Mouse (Mus musculus): ENCODE results near the gene Hspa4.
A peak's percentile ranks its signal among the peaks of the same experiment; 100 is the strongest.
"Not testable (repeated sequence)": the region's sequence is repeated elsewhere in the genome, so short reads cannot be mapped to it uniquely, and the experiment has no call there.

The Hspa4 gene

DNA sequence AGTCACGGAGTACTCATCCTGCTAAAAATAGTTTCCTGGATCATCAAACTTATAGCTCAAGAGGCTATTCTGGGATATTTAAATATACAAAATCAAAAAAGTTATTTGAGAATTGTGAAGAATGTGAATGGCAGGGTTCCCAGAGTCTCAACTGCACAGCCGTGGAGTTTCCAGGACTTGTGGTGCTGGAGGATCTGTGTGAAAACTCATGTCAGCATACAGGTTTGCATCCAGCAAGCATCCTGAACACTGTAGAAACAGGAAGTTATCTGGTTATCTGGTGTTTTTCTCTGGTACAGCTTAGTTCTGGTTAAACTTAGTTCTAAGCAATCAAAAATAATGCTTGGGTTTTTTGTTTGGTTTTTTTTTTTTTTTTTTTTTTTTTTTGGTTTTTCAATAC is 6.7 kb upstream of the Hspa4 start:
- DNase-seq: peak; percentile 33

DNA sequence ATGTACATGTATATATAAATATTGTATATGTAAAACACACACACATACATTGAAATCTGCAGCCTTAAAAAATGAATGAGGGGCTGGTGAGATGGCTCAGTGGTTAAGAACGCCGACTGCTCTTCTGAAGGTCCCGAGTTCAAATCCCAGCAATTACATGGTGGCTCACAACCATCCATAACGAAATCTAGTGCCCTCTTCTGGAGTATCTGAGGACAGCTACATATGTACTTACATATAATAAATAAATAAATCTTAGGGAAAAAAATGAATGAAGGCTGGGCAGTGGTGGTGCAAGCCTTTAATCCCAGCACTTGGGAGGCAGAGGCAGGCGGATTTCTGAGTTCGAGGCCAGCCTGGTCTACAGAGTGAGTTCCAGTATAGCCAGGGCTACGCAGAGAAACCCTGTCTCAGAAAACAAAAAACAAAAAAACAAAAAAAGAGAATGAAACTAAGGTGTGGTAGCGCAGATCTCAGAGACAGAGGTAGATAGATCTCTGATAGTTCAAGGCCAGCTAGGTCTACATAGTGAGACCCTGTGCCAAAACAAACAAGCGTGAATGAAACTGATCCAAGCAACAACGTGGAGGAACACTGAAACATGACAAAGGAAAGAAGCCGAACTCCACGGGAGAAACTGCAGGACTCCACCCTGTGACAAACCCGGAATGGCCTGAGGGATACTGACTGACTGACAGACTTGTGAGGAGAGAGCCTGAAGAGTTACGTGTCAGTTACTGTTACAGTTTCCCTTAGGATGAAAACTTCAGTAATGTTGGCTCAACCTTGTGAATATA is 4.0 kb upstream of the Hspa4 start:
- no peak for DNase-seq

DNA sequence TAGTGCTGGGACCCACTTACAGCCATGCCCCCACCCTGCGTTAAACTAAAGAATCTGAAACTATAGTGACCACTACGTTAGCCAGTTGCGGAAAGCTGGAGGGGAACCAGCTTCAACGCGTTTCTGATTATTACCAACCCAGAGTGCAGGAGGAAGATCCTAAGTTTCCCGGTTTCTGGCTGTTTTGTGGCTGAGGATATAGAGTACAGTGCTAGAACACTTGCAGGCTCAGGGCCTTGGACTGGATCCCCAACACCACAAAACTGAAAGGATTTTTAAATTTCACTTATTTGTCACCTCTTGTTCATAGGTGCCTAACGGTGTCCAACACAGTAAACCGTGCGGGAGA is 884 bp upstream of the Hspa4 start:
- DNase-seq: no peak

DNA sequence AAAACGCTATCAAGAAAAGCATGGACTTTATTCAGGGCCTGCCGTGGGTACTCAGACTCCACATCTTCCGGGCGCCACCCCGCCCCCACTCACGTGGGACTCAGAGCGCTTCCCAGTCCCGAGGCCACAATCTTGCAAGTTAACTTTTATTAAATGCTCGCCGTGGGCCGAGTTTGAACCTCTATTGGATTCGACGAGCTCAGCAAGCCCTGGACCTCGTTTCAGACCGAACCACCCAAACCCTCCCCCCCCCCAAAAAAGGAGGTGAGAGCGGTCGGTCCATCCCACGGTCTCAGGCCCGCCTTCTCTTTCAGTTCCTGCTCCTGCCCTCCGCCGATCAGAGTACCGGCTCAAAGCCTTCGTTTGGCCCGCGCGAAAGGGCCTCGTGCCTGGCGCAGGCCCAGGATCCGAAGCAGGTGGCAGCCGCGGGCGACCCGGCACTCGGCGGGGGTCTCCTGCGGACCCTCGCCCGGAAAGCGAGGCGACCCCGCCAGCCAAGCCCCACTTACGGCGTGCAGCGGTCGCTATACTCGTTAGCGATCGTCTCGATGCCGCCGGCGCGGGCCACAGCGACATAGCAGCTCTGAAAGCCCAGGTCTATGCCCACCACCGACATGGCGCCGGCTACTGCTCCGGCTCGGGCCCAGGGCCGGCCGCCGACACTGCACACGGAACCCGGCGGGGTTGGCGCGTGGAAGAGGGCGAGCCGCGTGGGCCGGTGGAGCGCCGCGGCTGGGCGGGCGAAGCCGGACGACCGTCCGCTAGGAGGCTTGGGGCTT is 517 bp downstream of the Hspa4 start:
- DNase-seq: peak; percentile 67

DNA sequence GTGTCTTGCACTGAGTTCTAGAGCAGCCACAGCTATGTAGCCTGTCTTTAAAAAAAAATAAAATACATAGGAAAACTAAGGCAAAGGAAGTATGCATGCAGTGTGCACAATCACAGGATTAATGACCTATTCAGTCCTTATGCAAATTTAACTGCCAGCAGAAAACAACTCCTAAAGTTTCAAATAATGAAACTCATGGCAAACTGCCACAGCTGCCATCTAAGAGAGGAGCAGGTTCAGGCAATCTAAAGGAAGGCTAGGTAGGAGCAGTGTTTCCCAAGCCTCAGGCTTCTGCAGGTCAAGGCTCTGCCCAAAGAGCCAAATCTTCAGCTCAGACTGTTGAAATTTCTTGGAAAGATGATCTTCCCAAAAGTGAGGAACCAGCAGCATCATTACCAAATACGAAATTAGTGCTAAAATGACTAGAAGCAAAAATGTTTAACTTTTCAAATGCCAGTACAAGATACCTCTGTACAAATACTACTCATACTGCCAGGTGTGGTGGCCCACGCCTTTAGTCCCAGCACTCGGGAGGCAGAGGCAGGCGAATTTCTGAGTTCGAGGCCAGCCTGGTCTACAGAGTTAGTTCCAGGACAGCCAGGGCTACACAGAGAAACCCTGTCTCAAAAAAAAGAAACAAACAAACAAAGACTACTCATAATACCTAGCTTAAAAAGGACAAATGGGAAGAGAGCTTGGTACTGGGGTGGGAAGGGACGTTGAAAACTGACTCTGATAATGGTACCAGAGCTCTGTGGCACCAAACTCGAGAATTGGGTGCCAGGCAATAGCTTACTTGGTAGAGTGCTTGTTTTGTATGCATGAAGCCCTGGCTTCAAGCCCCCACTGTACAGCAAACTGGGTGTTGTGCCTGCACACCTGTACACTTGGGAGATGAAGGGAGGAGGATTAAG is 2.1 kb downstream of the Hspa4 start:
- DNase-seq: no peak

DNA sequence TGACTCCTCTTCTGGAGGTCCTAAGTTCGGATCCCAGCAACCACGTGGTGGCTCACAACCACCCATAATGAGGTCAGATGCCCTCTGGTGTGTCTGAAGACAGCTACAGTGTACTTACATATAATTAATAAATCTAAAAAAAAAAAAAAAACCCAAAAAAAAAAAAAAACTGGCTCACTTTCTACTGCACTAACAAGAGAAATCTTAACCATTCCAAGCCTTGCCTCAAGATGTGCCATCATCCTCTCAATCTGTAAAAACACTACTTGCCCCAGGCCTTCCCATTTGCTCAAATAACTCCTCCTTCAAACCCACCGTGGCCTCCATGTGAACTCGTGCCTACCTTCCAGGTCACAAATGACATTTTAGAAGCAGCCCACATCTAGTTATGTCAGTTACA is 3.4 kb downstream of the Hspa4 start:
- no peak for DNase-seq

DNA sequence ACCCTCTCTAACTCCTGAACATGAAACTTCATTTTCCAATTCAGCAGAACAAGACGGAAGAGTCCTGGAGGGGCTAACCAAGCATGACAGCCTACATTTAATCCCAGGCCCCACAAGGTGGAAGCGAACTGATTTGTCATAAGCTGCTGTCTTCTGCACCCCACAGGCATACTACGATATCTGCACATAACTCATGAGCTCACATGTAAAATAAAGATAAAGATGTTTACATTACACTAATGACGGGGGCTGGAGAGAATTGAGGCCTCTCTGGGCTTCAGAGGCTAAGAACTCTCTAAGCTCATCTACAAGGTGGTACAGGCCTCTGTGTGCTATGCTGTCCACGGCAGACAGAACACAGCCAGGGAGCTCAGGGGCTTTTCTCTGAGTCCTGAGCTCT is 5.8 kb downstream of the Hspa4 start:
- DNase-seq: no peak

DNA sequence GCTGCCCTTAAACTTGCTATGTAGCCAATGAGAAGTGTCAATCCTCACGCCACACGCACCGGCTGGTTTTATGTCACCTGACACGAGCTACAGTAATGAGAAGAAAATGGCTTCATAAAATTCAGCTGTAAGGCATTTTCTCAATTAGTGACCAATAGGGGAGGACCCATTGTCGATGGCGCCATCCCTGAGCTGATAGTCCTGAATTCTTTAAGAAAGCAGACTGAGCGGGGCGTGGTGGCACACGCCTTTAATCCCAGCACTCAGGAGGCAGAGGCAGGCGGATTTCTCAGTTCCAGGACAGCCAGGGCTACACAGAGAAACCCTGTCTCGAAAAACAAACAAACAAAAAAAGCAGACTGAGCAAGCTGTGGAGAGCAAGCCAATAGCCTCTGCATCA is 9.4 kb downstream of the Hspa4 start:
- no peak for DNase-seq

DNA sequence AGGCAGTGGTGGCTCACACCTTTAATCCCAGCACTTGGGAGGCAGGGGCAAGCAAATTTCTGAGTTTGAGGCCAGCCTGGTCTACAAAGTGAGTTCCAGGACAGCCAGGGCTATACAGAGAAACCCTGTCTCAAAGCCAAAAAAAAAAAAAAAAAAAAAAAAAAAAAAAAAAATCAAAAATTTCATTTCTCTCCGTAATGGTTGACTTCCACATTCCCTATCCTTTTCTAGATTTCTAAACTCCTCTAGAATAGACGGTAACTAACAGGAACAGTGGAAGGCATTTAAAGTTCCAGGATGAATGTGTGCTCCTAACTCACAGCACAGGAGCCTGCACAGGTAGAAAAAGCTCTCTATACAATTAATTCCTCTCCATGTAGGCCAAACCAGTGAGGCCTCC is 10.1 kb downstream of the Hspa4 start:
- not testable (repeated sequence) for DNase-seq

DNA sequence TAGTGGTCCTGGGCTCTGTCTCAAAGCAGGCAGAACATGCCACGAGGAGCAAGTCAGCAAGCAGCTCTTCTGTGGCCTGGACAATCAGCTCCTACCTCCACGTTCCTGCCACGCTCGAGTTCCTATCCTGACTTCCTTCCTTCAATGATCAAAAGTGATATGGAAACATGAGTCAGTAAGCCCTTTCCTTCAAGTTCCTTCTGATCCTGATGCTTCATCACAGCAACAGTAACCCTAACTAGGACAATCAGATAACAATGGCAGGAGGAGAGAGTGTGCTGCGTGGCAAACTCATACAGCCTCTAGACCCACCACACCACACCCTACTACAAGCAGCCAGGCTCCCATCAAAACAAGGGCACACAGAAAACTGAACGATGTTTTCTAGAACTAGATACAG is 14.4 kb downstream of the Hspa4 start:
- DNase-seq: no peak

DNA sequence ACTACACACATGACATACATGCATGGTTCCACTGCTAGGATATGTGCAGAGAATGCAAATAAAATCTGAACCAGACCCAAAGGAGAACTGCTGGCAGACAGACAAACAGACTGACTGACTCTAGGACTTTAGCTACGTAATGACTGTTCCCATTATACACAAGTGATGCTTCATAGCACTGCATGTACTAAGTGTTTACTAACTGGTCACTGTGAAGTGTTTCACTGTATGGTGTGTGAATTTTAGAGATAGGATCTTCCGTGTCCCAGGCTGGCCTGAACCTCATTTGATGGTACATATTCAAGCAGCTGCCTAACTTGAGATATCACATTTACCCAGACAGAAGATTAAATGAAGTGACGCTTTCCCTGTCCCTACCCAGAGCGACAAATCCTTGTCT is 21.8 kb downstream of the Hspa4 start:
- no peak for DNase-seq

DNA sequence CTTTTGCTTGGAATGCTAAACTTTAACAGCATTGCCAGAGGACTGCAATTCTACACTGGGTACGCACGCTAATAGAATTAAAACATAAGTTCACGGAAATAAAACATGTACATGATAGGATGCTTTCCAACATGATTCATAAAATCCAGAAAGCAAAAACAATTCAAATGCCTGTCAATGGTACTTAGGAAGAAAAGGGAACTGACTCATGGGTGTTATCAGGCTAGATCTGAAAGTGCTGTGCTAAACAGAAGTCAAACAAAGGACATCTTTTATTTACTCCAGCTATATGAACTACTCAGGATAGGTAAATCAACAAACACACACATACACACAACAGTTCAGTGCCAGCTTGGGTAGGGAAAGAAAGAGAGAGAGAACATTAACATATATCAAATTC is 24.9 kb downstream of the Hspa4 start:
- DNase-seq: no peak

DNA sequence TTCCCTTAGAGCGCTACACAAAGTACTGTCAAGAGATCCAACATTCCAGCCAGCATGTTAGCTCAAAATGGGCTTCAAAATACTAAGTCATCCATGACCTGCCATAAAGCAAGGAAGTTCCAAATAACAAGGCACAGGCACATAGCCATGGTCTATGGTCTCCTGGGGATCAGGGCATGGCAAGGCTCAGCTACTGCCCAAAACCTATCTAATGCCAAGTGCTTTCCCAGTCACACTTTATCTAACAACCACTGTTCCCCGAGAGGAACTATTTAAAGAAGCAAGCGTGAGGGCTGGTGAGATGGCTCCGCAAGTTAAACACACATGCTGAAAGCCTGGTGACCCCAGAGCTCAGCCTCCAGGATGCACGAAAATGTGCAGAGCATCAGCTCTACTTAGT is 26.9 kb downstream of the Hspa4 start:
- DNase-seq: no peak

DNA sequence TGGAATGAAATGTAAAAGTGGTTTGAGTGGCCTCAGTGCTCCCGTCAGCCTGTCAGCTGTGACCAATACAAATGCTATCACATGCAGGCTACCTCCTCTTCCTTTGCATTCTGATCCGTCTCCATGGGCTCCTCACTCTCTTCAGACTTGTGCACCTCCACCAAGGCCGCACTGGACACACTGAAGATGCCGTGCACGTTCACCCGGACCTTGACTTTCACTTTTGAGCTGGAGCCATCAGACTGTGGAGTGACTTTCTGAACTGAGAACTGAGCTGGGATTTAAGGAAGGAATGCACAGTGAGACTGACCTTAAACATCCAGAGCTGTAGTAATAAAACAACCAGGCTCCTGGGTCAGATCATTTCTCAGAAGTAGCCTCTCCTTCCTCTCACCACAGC is 30.7 kb downstream of the Hspa4 start:
- no peak for DNase-seq

DNA sequence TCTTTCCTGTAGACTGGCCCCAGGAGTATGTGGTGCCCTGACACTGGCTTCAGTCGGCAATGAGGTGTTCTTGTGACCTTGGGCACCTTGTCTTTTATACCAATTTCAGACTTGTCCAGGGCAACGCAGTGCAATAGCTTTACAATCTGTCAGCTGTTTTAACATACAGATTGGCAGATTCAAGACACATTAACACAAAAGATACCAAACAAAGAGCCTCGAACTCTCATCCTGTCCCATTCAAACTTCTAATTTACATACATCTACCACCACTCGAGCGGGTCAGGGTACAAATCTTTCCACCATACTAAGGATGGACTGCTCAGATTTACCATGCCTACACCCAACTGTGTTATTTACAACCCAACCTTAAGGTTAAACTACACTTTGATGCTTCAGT is 39.7 kb downstream of the Hspa4 start:
- no peak for DNase-seq

DNA sequence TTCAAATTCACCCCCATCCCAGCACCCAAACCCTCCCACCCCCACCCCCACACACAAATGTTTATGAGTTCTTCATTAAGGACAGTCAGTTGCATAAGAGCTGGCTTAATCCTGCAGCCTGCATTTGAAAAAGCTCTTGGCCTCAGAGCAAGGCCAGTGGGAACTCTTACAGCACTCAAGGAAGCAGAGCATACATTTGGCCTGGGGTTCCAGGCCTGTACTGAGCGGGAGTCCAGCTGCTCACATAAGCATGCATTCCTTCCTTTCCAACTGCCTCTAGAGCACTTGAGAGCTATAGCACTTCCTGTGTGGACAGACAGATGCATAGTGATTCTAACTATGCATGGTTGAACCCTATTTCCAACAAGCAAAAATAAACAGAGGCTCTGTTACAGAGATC is 40.2 kb downstream of the Hspa4 start:
- DNase-seq: no peak

DNA sequence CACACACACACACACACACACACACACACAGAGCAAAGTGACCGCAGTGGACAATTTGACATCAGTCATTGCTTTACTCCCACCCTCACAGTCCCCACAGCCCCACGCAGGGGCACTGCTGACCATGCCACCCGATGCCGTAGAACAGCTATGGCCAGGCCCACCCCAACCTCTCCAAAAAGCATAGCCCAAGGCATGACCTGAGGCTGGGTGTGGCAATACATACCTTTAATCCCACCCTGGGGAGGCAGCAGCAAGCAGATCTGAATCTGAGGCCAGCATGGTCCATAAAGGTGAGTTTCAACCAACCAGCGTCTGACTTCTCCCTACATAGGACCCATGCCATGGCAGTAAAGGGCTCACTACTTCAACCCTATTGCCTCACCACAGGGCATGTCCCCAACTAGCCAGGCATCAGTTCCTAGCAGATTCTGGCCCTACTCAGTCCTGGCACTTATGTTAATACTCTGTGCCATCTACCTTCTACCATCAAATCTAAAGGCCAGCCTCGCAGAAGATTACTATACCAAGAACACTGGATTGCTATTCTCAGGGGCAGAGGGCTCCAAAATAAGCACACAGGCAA is 41.1 kb downstream of the Hspa4 start:
- DNase-seq: no peak

DNA sequence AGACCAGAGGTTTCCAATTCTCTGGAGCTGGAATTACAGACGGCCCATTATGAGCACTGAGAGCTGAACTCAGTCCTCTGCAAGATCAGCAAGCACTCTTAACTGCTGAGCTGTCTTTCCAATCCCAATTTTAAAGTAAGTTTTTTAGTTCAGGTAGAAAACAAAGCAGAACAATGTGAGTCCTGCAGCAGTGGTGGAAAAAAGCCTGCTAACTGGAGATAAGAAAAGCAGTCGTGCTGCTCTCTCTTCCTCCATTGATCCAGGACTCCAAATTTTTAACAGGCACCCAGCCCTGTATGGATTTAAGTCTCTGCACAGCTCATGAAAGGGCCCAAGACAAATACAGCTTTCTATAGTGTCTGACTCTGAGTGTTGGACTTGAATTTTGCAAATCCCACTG is 43.3 kb downstream of the Hspa4 start:
- no peak for DNase-seq

DNA sequence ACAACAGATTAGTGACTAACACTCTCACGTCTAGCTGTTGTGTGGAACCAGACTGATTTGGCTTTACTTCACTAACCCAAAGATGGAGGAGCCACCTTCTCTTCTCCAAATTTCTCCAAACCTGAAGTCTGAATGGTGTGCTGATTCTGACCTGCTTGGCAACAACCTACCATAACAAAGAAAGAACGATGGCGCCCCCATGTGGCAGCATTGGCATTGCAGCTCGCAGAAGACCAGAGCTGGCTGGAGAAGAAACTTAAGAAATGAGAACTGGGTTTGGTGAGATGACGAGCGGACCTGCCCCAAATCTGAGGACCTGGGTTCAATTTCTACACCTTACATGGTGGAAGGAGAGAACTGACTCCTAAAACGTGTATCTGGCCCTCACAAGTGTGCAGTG is 45.3 kb downstream of the Hspa4 start:
- peak; percentile 78 for DNase-seq

DNA sequence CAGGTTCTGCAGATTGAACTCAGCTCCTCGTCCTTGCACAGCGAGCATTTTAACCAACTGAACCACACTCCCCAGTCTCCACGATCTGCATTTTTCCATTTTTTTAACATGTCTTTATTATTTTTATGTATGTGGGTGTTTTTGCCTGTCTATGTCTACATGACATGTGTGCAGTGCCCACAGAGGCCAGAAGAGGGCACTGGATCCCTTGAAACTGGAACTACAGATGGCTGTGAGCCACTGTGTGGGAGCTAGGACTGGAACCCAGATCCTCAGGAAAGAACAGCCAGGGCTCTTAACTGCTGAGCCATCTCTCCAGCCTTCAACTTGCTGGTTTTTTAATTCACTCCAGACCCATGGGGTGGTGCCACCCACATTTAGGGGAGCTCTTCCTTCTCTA is 45.8 kb downstream of the Hspa4 start:
- peak; percentile 57 for DNase-seq

DNA sequence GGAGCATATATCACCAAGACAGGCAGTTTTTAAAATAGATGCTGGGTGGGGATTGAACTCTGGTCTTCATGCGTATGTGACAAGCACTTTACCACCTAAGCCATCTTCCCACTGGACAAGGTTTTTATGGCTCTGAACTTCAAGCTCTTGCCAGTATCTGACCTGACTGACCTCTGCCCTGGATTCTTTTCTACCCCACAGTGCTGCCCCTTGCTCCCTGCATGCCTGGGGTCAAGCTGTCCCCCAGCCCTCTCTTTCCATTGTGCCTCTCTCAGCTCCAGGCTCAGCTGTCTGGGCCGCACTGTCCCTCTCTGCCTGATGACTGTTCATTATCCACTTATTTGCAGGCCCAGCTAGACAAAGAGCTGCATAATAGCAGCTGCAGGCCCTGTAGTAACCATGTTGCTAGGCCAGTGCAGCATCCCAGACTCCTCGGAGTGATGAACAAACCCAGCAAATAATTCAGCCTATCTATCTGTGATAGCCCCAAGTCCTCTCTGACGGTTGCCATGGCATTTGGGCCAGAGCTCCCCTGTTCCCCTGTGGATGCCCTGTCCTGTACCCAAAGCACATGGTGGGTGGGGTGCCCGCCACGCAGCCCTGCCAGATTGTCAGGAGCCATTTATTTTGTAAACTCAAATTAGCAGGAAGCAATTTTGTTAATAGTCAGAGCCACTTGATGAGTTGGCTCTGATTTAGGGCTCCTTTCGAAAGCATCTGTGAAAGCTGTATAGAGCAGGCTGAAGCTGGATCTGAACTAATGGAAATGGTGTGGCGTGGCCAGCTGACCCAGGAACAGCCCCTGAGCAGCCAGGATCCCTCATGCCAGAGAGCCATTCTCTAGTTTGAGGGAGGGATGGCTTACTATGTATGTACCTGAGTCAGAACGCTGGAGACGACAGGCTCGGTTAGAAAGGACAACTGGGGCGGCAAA is 47.8 kb downstream of the Hspa4 start:
- no peak for DNase-seq

DNA sequence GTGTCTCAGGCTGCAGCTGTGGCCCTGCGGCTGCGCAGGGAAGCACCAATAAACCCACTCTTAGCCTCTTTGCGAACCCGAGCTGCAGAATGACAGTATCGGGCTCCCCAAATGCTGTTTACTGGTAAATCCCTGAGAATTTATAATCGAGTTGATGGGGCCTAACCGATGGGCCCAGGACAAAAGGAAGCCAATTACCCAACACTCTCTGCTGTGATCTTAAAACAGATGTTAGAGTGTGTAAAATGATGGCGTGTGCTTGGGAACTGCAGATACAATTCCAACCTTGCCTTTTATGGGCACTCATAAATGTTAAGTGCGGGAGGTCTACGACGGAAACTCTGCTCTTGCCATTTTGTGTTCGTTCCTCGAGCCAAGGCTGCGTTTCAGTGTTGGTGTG is 49.5 kb downstream of the Hspa4 start:
- DNase-seq: no peak
